Mouse (Mus musculus): Measurements from ENCODE around the gene Dnpep.

Gene Dnpep

DNA sequence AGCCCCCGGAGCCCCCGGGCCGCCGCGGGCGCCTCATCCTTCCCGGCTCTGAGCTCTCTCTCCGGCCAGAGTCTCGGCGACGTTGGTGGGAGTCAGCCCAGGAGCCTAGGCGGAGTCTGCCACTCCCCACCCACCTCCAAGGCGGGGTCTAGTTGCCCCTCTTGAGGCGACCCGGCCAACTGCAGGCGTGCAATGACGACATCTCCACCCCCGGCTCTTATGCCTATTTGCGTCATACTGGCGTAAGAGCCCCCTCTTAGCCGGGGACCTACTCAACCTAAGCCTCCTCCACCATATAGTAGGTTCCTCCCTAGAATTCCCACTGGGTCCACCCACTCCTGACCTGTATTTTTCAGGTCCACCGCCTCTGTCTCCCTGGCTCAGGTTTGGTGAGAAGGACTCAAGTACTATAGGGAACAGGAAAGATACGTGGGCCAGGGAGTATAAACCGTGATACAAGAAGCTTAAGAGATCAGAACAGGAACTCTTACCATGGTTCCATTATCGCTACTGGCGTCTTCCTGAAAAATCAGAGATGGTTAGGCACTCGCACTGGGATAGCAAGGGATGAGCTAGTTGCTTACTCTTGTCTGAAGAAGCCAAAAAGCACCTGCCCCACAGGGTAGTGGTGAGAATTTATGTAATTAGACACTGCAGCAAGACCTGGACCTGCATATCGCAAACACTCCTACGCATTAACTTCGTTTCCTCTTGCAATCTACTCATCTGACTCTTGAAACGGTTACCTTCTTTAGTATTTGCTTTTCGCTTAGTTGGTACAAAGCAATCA is 53.5 kb downstream of the Dnpep start, which contains the start of gene Ptprn:
Gene Ptprn, minus strand, starts transcription at position 412 of the 790 bp plus-strand sequence.
- DNase-seq (ENCODE audit: low spot score): peak; percentile 89

- DNase-seq (ENCODE audit: low spot score): peak; percentile 76
Measured at GRCm38 (mm10) chr1:75262969-75263951, 54.5 kb downstream of the Dnpep start.

DNA sequence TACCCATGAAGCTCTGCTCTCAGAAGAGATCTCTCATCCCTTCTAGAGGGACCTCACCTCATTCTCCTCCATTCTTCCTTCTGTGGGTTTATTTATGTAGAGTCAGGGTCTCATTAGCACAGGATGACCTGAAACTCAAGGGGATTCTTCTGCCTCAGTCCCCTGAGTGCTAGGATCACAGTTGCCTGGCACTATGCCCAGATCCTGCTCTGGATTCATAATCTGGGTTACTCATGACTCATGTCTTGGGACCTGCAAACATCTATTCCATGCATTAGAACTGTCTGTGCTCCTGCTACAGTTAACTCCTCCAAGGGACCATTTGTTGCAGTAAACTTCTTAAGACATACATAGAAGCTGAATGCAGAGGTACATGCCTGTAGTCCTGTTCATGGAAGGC is 56.5 kb downstream of the Dnpep start:
- DNase-seq (ENCODE audit: low spot score): peak; percentile 80
